ENCODE assay signal across 8 mouse cellular contexts in the genomic region with DNA sequence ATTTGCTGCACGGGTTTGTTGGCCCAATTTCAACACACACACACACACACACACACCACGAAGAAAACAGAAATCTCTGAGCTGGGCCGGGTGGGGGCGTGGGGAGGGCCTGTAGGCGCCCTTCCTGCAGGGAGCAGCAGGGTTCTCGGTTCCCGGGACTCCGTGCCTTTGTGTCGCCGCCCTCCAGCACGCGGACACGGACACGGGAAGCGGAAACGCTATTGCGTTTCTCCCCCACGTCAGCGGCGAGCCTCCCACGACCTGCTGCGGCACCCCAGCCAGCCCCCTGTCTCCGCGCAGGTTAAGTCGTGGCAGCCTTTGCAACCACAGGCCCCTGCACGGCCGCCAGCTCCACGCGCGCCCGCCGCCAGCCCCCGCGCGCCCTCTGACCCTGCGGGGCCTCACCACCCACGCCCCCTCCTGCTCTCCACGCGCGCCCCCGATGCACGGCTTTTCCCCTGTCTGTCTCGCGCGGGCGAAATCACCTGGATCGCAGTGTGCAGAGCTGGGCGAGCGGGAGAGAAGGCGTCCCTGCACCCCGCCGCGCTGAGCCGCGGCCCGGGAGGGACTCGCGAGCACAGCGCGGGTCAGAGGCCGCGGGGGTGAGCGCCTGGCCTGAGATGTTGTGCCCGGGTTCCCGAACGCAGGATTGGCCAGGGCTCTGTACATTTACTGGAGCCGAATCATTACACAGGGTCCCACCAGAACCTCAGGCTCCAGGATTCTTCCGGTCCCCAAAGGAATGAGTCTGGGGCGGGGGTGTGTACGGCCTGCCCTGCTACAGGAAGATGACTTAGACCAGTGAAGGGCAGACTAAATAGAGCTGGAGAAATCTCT. TPM values are rescaled to one million over a fixed set of nuclear protein-coding genes. Genes with fewer than 3 reads are reported as not detected.
DNase-seq lines count a peak whose midpoint lies in the region; ATAC-seq and TF ChIP-seq lines count a peak whose summit lies in the region.

Gene Hhat, minus strand, starts transcription at position 729 of the 837 bp plus-strand sequence.

- H3K79me2 ChIP-seq in liver, adult 2 months (ENCODE audit: control insufficient read depth, insufficient read depth, low read length): no peaks in the 10 kb centered on the region

- no peak for TF ChIP-seq CTCF in liver, adult 2 months (IDR thresholded peaks at IDR 0.05; ENCODE audit: low read depth, low read length)

- H3K27ac ChIP-seq in embryonic facial prominence, embryonic 14.5 days (replicated peaks; ENCODE audit: low read depth, low read length): peak within 1 kb of the TSS; percentile 96
- peak within 1 kb of the TSS; percentile 94 for H3K27ac ChIP-seq in heart, embryonic 12.5 days (ENCODE audit: poor library complexity, severe bottlenecking)
- peak within 1 kb of the TSS; percentile 94 for H3K27ac ChIP-seq in kidney, embryonic 14.5 days (ENCODE audit: low read depth, low read length)
- H3K27ac ChIP-seq in liver, adult 2 months (replicated peaks; ENCODE audit: insufficient read depth, low read depth, low read length): peak within 1 kb of the TSS; percentile 59
- H3K27ac ChIP-seq in midbrain, embryonic 16.5 days (ENCODE audit: low read length): peak within 1 kb of the TSS; percentile 95

- peak; percentile 89 for ATAC-seq in embryonic facial prominence, embryonic 14.5 days (ENCODE audit: low read depth)
- peak; percentile 78 for ATAC-seq in heart, embryonic 12.5 days (ENCODE audit: insufficient number of reproducible peaks, low FRiP score)
- ATAC-seq in kidney, embryonic 14.5 days (ENCODE audit: low FRiP score, low TSS enrichment): peak; percentile 84
- peak; percentile 93 for ATAC-seq in midbrain, embryonic 16.5 days

- H3K4me1 ChIP-seq in embryonic facial prominence, embryonic 14.5 days (ENCODE audit: control insufficient read depth, insufficient read depth, low read length): peaks cover 17% of the 10 kb centered on the region
- peaks cover 11% of the 10 kb centered on the region for H3K4me1 ChIP-seq in heart, embryonic 12.5 days (replicated peaks)
- H3K4me1 ChIP-seq in kidney, embryonic 14.5 days (ENCODE audit: control insufficient read depth, insufficient read depth, low read length): peaks cover 18% of the 10 kb centered on the region
- H3K4me1 ChIP-seq in liver, adult 2 months (ENCODE audit: control insufficient read depth, insufficient read depth, low read length): peaks cover 4% of the 10 kb centered on the region; the same call in 1 of the 2 replicates
- H3K4me1 ChIP-seq in midbrain, embryonic 16.5 days (ENCODE audit: control insufficient read depth, insufficient read depth, low read length): peaks cover 6% of the 10 kb centered on the region; the same call in 1 of the 2 replicates

- peak; percentile 72 for DNase-seq in 3134 (ENCODE audit: extremely low read depth, insufficient read length, low spot score)
- peak; percentile 77 for DNase-seq in adrenal gland, postnatal 25 days
- peak; percentile 81 for DNase-seq in embryonic facial prominence, embryonic 14.5 days (ENCODE audit: low spot score)
- DNase-seq in liver, adult 2 months (ENCODE audit: extremely low read depth, low read depth, low spot score): peak; percentile 16
- peak; percentile 38 to 50 for DNase-seq in spleen, postnatal 14 days (ENCODE audit: low spot score in 2 of 2)

- peak within 1 kb of the TSS; percentile 59 for H3K4me3 ChIP-seq in embryonic facial prominence, embryonic 14.5 days (ENCODE audit: low read depth, low read length)
- peak within 1 kb of the TSS; percentile 71 for H3K4me3 ChIP-seq in heart, embryonic 12.5 days
- peak within 1 kb of the TSS; percentile 75 for H3K4me3 ChIP-seq in kidney, embryonic 14.5 days (ENCODE audit: low read length)
- H3K4me3 ChIP-seq in liver, adult 2 months (ENCODE audit: insufficient read depth, low read depth, low read length): peak within 1 kb of the TSS; percentile 99
- peak within 1 kb of the TSS; percentile 77 for H3K4me3 ChIP-seq in midbrain, embryonic 16.5 days (ENCODE audit: low read depth, low read length)

- peak within 1 kb of the TSS; percentile 88 for H3K9ac ChIP-seq in embryonic facial prominence, embryonic 14.5 days (ENCODE audit: low read depth, low read length)
- peak within 1 kb of the TSS; percentile 94 for H3K9ac ChIP-seq in heart, embryonic 12.5 days
- H3K9ac ChIP-seq in kidney, embryonic 14.5 days (ENCODE audit: low read depth, low read length): peak within 1 kb of the TSS; percentile 96
- peak within 1 kb of the TSS; percentile 99 for H3K9ac ChIP-seq in liver, adult 2 months (ENCODE audit: low read depth, low read length)
- peak within 1 kb of the TSS; percentile 98 for H3K9ac ChIP-seq in midbrain, embryonic 16.5 days (ENCODE audit: low read depth, low read length)

- 0 out of 2 replicates have a peak, but pooled peaks have one; percentile 47 for TF ChIP-seq POLR2A in liver, adult 2 months (IDR thresholded peaks at IDR 0.05; ENCODE audit: extremely low read depth, insufficient read depth, low read length)

- no peaks in the 10 kb centered on the region for H3K9me3 ChIP-seq in embryonic facial prominence, embryonic 14.5 days (ENCODE audit: control insufficient read depth, low read length)
- H3K9me3 ChIP-seq in heart, embryonic 12.5 days (replicated peaks): no peaks in the 10 kb centered on the region
- H3K9me3 ChIP-seq in kidney, embryonic 14.5 days (ENCODE audit: control insufficient read depth, low read length): no peaks in the 10 kb centered on the region
- H3K9me3 ChIP-seq in midbrain, embryonic 16.5 days (replicated peaks; ENCODE audit: control insufficient read depth, low read length, poor library complexity, severe bottlenecking): no peaks in the 10 kb centered on the region

- WGBS in embryonic facial prominence, embryonic 14.5 days: 3% methylated on average over 17 of the region's 70 CpGs
- under 1% methylated on average over 70 of the region's 70 CpGs for WGBS in heart, embryonic 12.5 days
- under 1% methylated on average over 62 of the region's 70 CpGs for WGBS in kidney, embryonic 14.5 days
- 2% methylated on average over 70 of the region's 70 CpGs for WGBS in liver, adult 2 months
- under 1% methylated on average over 70 of the region's 70 CpGs for WGBS in midbrain, embryonic 16.5 days

- peak within 1 kb of the TSS; percentile 92 for H3K4me2 ChIP-seq in embryonic facial prominence, embryonic 14.5 days (ENCODE audit: low read depth, low read length)
- peak within 1 kb of the TSS; percentile 89 for H3K4me2 ChIP-seq in heart, embryonic 12.5 days
- H3K4me2 ChIP-seq in kidney, embryonic 14.5 days (replicated peaks; ENCODE audit: low read depth, low read length): peak within 1 kb of the TSS; percentile 98
- H3K4me2 ChIP-seq in midbrain, embryonic 16.5 days (ENCODE audit: low read length): peak within 1 kb of the TSS; percentile 95

- no peaks in the 10 kb centered on the region for H3K36me3 ChIP-seq in embryonic facial prominence, embryonic 14.5 days (ENCODE audit: control insufficient read depth, insufficient read depth, low read length)
- no peaks in the 10 kb centered on the region for H3K36me3 ChIP-seq in heart, embryonic 12.5 days
- no peaks in the 10 kb centered on the region for H3K36me3 ChIP-seq in kidney, embryonic 14.5 days (ENCODE audit: control insufficient read depth, insufficient read depth, low read length)
- no peaks in the 10 kb centered on the region for H3K36me3 ChIP-seq in liver, adult 2 months (ENCODE audit: control insufficient read depth, insufficient read depth, low read length)
- H3K36me3 ChIP-seq in midbrain, embryonic 16.5 days (ENCODE audit: control insufficient read depth, insufficient read depth, low read length): no peaks in the 10 kb centered on the region

- no peaks in the 10 kb centered on the region for H3K27me3 ChIP-seq in embryonic facial prominence, embryonic 14.5 days (replicated peaks; ENCODE audit: control insufficient read depth, insufficient read depth, low read length)
- no peaks in the 10 kb centered on the region for H3K27me3 ChIP-seq in heart, embryonic 12.5 days (replicated peaks)
- H3K27me3 ChIP-seq in kidney, embryonic 14.5 days (ENCODE audit: control insufficient read depth, insufficient read depth, low read length): no peaks in the 10 kb centered on the region
- H3K27me3 ChIP-seq in liver, adult 2 months (ENCODE audit: control insufficient read depth, insufficient read depth, low read length): no peaks in the 10 kb centered on the region
- H3K27me3 ChIP-seq in midbrain, embryonic 16.5 days (ENCODE audit: control insufficient read depth, insufficient read depth, low read depth, low read length): no peaks in the 10 kb centered on the region

RNA-seq across cellular contexts. Expression of gene Hhat, which starts in this region (rescaled TPM):
- total RNA-seq in adrenal gland, postnatal 25 days (2021): 5.7 and 8.3 TPM in 2 replicates
- 9.3 and 10.4 TPM in 2 replicates for polyA plus RNA-seq in embryonic facial prominence, embryonic 14.5 days (2014; fragmentation: Nextera tagmentation; extraction: Ambion mirVana)
- 6.7 and 10.2 TPM in 2 replicates for polyA plus RNA-seq in heart, embryonic 12.5 days (2016; fragmentation: Nextera tagmentation; extraction: Ambion mirVana)
- 11.4 and 16.5 TPM in 2 replicates for polyA plus RNA-seq in kidney, embryonic 14.5 days (2014; fragmentation: Nextera tagmentation; extraction: Ambion mirVana)
- 1.9 and 2.1 TPM in 2 replicates for total RNA-seq in liver, adult 2 months (2014; rRNA removed)
- polyA plus RNA-seq in liver, adult 2 months (2012; rRNA removed): 2.0 and 2.1 TPM in 2 replicates
- 3.3 and 3.4 TPM in 2 replicates for polyA plus RNA-seq in midbrain, embryonic 16.5 days (2015; fragmentation: Nextera tagmentation; extraction: Ambion mirVana)

Comparison
In these comparisons a context has a peak if more than half of its experiments do, and no peak if none do; other contexts are left out.
1. Peak in every context shown above with its lines: DNase-seq, ATAC-seq, H3K4me3 ChIP-seq and H3K27ac ChIP-seq.
2. DNase-seq: peak in every context shown above with its lines; median percentile 81 in embryonic facial prominence, embryonic 14.5 days; 77 in adrenal gland, postnatal 25 days; 72 in 3134; 44 in spleen, postnatal 14 days; 16 in liver, adult 2 months.